Mouse (Mus musculus) testis, adult 2 months (tissue): ENCODE measurements around the gene Pgap3.

ENCODE experiments used
- CTCF ChIP-seq: fragments of 200-500 bp; IDR thresholded peaks from 2 replicates; pipeline ENCODE4 v1.5.1; 2012; ENCODE audit warnings: low read depth, mild to moderate bottlenecking, inconsistent platforms, low read length, moderate library complexity; ENCODE audit not compliant: control insufficient read depth, insufficient read depth, insufficient replicate concordance
- POLR2A ChIP-seq: fragments of 200-500 bp; IDR thresholded peaks from 2 replicates; pipeline ENCODE4 v1.6.1; 2012; ENCODE audit warnings: low read depth, mild to moderate bottlenecking, inconsistent platforms, low read length, moderate library complexity; ENCODE audit not compliant: control insufficient read depth

DNA sequence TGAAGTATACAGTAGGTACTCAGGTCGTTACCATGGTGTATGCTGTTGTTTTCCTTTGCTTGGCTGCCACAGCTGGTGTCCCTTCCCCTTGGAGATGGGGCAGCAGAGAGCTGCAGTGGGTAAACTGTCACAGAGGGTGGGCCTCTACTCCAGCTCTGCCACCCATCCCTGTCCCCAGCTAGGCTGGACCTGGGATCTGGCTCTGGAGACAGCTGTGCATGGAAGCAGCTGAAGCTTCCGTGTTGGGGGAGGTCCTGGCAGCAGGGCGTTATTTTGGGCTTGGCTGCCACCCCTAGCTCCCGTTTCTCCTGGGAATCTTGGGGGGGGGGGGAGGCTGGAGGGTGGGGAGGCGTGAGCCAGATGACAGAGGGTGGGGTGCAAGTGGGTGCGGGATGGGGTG is 18.0 kb upstream of the Pgap3 start:
- TF ChIP-seq CTCF (no peak), POLR2A (no peak)
